ENCODE assay signal across 8 mouse cellular contexts in the genomic region with DNA sequence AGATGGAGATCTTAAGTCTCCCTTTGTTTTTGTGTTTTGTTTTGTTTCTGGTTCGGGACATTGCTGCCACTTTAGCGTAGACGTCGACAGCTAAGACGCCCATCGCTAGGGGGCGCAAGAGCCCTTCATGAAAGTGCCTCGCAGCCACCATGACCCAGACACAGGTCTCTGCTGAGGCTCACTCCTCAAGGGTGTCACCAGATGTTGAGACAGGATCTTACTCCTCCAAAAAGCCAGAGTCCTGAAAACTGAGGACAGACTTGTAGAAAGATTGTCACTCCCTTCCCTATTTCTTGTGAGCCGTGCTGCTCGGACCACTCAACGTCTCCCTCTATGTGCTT.
DNase-seq lines count a peak whose midpoint lies in the region; ATAC-seq lines count a peak whose summit lies in the region.

No protein-coding gene starts in this region.

- no peak overlapping the region; the same call in 1 of the 2 replicates for H3K9ac ChIP-seq in midbrain, embryonic 14.5 days (replicated peaks; ENCODE audit: low read length)
- peak overlapping the region; percentile 26; the same call in 1 of the 2 replicates for H3K9ac ChIP-seq in stomach, embryonic 14.5 days (replicated peaks; ENCODE audit: low read depth, low read length)

- peak overlapping the region; percentile 13 for H3K4me3 ChIP-seq in megakaryocyte, embryonic 14.5 days (replicated peaks)
- peak overlapping the region; percentile 48 for H3K4me3 ChIP-seq in embryonic facial prominence, embryonic 10.5 days
- H3K4me3 ChIP-seq in limb, embryonic 10.5 days: peak overlapping the region; percentile 46
- peak overlapping the region; percentile 29 for H3K4me3 ChIP-seq in midbrain, embryonic 14.5 days (replicated peaks; ENCODE audit: low read depth, low read length)
- H3K4me3 ChIP-seq in stomach, embryonic 14.5 days (ENCODE audit: low read depth, low read length): peak overlapping the region; percentile 30

- H3K9me3 ChIP-seq in megakaryocyte, embryonic 14.5 days: peaks cover 19% of the 10 kb centered on the region
- H3K9me3 ChIP-seq in embryonic facial prominence, embryonic 10.5 days: no peaks in the 10 kb centered on the region
- no peaks in the 10 kb centered on the region for H3K9me3 ChIP-seq in limb, embryonic 10.5 days (replicated peaks)
- H3K9me3 ChIP-seq in midbrain, embryonic 14.5 days (ENCODE audit: control insufficient read depth, low read length): no peaks in the 10 kb centered on the region
- no peaks in the 10 kb centered on the region for H3K9me3 ChIP-seq in stomach, embryonic 14.5 days (ENCODE audit: control insufficient read depth, low read depth, low read length)

- 16% methylated on average over 11 of the region's 11 CpGs for WGBS in embryonic facial prominence, embryonic 10.5 days
- 13% methylated on average over 11 of the region's 11 CpGs for WGBS in limb, embryonic 10.5 days
- 9% methylated on average over 11 of the region's 11 CpGs for WGBS in midbrain, embryonic 14.5 days
- 20% methylated on average over 11 of the region's 11 CpGs for WGBS in stomach, embryonic 14.5 days

- peaks cover 4% of the 10 kb centered on the region for H3K27me3 ChIP-seq in megakaryocyte, embryonic 14.5 days (replicated peaks)
- peaks cover 19% of the 10 kb centered on the region for H3K27me3 ChIP-seq in embryonic facial prominence, embryonic 10.5 days (replicated peaks; ENCODE audit: low read depth, poor library complexity, severe bottlenecking)
- H3K27me3 ChIP-seq in limb, embryonic 10.5 days (ENCODE audit: low read depth, poor library complexity, severe bottlenecking): 0 out of 2 replicates have a peak, but pooled peaks cover 7% of the 10 kb centered on the region
- no peaks in the 10 kb centered on the region for H3K27me3 ChIP-seq in midbrain, embryonic 14.5 days (ENCODE audit: control insufficient read depth, insufficient read depth, low read length)
- no peaks in the 10 kb centered on the region for H3K27me3 ChIP-seq in stomach, embryonic 14.5 days (ENCODE audit: control insufficient read depth, insufficient read depth, low read length)

- H3K27ac ChIP-seq in embryonic facial prominence, embryonic 10.5 days (replicated peaks): peak overlapping the region; percentile 66
- peak overlapping the region; percentile 81 for H3K27ac ChIP-seq in limb, embryonic 10.5 days
- H3K27ac ChIP-seq in midbrain, embryonic 14.5 days (replicated peaks; ENCODE audit: low read depth, low read length): no peak overlapping the region
- H3K27ac ChIP-seq in stomach, embryonic 14.5 days (ENCODE audit: low read length): no peak overlapping the region

- H3K36me3 ChIP-seq in megakaryocyte, embryonic 14.5 days (replicated peaks; ENCODE audit: low read length): no peaks in the 10 kb centered on the region
- peaks cover 8% of the 10 kb centered on the region for H3K36me3 ChIP-seq in embryonic facial prominence, embryonic 10.5 days (replicated peaks)
- H3K36me3 ChIP-seq in limb, embryonic 10.5 days: peaks cover 9% of the 10 kb centered on the region
- no peaks in the 10 kb centered on the region for H3K36me3 ChIP-seq in midbrain, embryonic 14.5 days (ENCODE audit: control insufficient read depth, insufficient read depth, low read length)
- H3K36me3 ChIP-seq in stomach, embryonic 14.5 days (ENCODE audit: control insufficient read depth, insufficient read depth, low read length): no peaks in the 10 kb centered on the region

- H3K4me1 ChIP-seq in megakaryocyte, embryonic 14.5 days: 0 out of 2 replicates have a peak, but pooled peaks cover 7% of the 10 kb centered on the region
- H3K4me1 ChIP-seq in embryonic facial prominence, embryonic 10.5 days: peaks cover 38% of the 10 kb centered on the region
- peaks cover 49% of the 10 kb centered on the region for H3K4me1 ChIP-seq in limb, embryonic 10.5 days
- H3K4me1 ChIP-seq in midbrain, embryonic 14.5 days (ENCODE audit: control insufficient read depth, insufficient read depth, low read length): peaks cover 14% of the 10 kb centered on the region
- H3K4me1 ChIP-seq in stomach, embryonic 14.5 days (ENCODE audit: control insufficient read depth, insufficient read depth, low read length): no peaks in the 10 kb centered on the region

- peak; percentile 88 for DNase-seq in embryonic facial prominence, embryonic 10.5 days (ENCODE audit: low spot score)
- DNase-seq in heart, adult 18-20 months: peak; percentile 67 to 90
- DNase-seq in kidney, adult 18-20 months: peak; percentile 89
- DNase-seq in limb, embryonic 10.5 days (ENCODE audit: low spot score): peak; percentile 93
- DNase-seq in midbrain, embryonic 14.5 days: peak; percentile 97

- peak overlapping the region; percentile 58 for H3K4me2 ChIP-seq in midbrain, embryonic 14.5 days (ENCODE audit: low read length)
- peak overlapping the region; percentile 70 for H3K4me2 ChIP-seq in stomach, embryonic 14.5 days (replicated peaks; ENCODE audit: low read depth, low read length)

- ATAC-seq in megakaryocyte, adult 5-6 weeks (ENCODE audit: poor library complexity, severe bottlenecking): no peak
- peak; percentile 82 for ATAC-seq in midbrain, embryonic 14.5 days (ENCODE audit: low FRiP score, low TSS enrichment)
- ATAC-seq in stomach, embryonic 14.5 days (ENCODE audit: insufficient number of reproducible peaks, insufficient read depth, low FRiP score, low read depth): peak; percentile 40; the same call in 1 of the 2 replicates

Comparison
In these comparisons a context has a peak if more than half of its experiments do, and no peak if none do; other contexts are left out.
1. H3K27ac ChIP-seq: peak in embryonic facial prominence, embryonic 10.5 days (single experiment) and limb, embryonic 10.5 days (single experiment); none in midbrain, embryonic 14.5 days (single experiment) and stomach, embryonic 14.5 days (single experiment).
2. Peak in every context shown above with its lines, with median percentiles within 50 percentile points of each other: H3K4me3 ChIP-seq and DNase-seq.